Mouse (Mus musculus) ovary, postnatal 36 days (tissue): ENCODE measurements around the gene Gdap1l1.
"Not testable (repeated sequence)": the region's sequence is repeated elsewhere in the genome, so short reads cannot be mapped to it uniquely, and the experiment has no call there.

Source experiments
- DNase-seq: peaks from one replicate; pipeline ENCODE4 v3.0.0; 2022; ENCODE audit warnings: low spot score, mixed read lengths

The Gdap1l1 gene

DNA sequence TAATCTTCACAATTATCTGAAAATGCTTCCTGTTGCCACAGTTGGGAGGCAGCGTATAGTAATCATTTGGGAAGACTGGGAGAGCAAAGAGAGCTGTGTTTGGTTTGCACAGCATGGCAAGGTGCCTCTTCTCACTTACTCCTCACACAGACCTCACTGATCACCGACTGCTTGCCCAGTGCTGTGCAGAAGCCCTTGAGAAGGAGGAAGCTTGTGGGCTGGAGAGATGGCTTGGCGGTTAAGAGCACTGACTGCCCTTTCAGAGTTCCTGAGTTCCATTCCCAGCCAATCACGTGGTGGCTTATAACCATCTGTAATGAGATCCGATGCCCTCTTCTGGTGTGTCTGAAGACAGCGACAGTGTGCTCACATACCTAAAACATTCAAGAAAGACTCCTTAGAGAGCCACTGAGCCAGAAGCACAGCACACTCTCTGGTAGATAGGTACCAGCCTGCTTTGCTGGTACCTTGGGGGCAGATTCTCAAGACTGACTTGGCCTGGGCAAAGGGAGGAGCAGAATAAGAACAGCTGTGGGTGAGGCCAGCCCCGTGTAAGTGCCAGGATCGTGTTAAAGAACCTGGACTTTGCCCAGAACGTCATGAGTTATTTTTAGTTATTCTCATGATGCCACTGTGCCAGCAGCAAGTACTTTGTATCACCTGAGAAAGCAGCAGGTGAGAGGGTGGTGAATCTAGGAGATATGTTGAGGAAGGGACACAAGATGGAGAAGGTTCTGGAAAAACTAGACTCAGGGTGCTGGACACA is 15.2 kb upstream of the Gdap1l1 start:
- DNase-seq, result no peak

DNA sequence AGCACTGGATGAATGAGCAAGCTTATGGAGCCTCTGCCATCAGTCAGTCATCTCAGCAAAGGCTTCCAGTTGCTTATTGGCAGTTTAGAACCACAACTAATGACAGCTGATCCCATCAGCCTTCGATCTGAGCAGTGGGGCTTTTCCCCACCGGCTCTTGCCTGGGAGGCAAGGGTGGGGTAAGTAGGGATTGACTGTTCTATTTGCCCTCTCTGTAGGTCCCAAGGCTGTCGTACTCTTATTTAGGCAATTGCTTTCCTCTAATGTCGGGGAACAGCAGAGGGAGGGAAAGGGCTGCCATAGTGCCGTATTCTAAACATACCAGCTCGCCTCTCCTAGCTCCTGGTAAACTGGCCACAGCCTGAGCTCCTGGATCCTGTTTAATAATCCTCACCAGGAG is 13.7 kb upstream of the Gdap1l1 start, which contains the start of gene Oser1:
Gene Oser1 (minus strand): TSS at position 101 of the 400 bp plus-strand sequence.
- no peak for DNase-seq

DNA sequence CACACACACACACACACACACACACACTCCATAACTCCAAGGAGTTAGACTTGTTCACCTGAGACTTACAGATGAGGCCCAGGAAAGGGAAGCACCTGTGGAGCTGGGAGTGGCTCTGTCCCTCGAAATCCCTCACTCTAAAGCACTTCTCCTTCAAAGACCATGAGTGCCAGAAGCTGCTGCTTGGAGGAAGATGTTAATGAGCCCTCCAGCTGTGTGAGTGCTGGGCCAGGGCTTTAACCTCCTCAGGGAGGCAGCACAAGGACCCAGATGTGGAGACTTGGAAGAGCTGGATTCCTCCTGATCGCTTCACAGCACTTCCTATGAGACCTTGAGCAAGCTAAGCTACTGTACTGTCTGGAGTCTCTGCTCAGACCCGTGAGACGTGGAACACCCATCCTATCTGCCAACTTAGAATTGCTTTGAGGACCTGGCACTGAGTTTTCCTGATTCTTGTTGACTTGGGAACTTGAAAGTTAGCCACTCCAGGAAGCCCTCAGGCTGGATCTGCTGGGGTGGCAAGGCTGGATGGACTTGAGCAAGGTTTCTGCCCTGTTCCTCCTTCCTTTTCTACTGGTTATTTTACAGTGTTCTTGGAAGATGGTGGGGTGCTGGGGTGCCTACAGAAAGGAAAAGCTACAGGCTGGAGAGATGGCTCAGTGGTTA is 9.8 kb upstream of the Gdap1l1 start:
- DNase-seq, result no peak

GRCm38 (mm10) chr2:163431289-163431688 is 7.0 kb upstream of the Gdap1l1 start:
- DNase-seq, result no peak

GRCm38 (mm10) chr2:163433971-163434370 is 4.3 kb upstream of the Gdap1l1 start:
- no peak for DNase-seq

- no peak for DNase-seq
Measured at GRCm38 (mm10) chr2:163437800-163438199, 476 bp upstream of the Gdap1l1 start.

DNA sequence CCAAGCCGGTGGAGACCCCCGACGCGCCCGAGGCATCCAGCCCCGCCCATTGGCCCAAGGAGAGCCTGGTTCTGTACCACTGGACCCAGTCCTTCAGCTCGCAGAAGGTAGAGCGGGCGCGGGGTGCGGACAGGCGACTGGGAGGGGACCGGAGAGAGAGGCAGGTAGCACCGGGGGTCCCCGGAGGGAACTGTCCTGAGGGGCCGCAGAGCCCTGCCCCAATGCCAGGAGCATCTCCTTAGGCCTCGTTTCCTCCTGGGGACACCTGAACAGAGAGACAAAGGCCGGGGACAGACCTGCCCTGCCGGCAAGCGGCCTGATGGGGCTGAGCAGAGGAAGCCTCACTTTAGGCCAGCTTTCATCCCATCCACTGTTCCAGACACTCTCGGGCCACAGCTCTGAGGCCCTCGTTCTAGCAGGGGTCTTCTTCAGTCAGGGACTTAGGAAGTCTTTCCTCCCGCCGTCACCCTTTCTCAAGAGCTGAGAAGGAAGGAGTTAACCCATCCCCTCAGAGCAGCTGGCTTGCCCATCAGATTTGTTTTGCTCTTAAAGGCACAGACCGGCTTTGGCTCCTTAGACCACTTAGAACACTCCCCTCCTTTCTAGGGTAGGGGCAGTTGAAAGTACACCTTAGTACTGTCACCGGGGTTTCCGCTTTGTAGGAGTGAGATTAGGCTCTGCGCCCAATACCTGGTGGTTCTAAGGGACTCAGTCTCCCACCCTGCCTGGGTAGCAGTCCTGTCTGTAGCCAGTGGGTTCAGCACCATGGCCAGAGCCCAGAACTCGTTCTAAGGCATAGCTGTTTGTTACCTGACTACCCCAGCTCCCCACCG is 559 bp downstream of the Gdap1l1 start:
- peak; percentile 55 for DNase-seq

- DNase-seq, result no peak
Measured at GRCm38 (mm10) chr2:163439488-163439887, 1.2 kb downstream of the Gdap1l1 start.

DNA sequence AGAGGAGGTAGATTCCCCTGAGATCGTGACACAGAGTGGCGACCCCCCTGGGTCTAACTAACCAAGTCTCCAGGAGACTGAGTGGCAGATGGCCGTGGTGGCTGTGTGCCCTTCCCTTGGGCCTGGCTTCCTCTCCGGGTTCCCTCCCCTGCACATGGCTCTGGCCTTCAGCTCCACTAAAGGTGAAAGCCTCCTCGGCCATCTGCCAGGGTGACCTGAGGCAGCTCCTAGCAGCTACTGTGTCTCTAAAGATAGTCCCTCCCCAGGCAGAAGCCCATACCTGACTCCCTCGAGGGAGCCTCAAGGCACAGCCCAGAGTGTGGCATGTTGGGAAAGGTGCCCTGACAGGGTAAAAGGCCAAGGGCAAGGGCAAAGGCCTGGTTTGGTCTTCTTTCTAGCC is 5.3 kb downstream of the Gdap1l1 start:
- no peak for DNase-seq

DNA sequence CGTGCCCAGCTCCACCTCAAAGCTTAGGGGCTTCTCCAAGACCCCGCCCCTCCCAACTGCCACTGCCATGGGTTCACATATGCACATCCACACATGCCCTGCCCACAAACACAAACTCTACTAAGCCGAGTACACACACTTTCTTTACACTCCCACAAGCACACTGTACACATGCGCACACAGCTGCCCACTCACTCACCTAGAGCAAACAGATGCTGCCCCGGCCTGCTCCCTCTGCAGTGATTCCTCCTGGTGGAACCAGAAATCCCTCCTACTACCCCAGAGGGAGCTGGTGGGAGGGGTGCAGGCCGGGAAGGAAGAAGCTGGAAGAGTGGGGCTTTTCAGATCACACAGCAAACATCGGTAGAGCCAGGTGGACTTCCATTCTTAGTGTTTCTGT is 5.7 kb downstream of the Gdap1l1 start:
- no peak for DNase-seq

DNA sequence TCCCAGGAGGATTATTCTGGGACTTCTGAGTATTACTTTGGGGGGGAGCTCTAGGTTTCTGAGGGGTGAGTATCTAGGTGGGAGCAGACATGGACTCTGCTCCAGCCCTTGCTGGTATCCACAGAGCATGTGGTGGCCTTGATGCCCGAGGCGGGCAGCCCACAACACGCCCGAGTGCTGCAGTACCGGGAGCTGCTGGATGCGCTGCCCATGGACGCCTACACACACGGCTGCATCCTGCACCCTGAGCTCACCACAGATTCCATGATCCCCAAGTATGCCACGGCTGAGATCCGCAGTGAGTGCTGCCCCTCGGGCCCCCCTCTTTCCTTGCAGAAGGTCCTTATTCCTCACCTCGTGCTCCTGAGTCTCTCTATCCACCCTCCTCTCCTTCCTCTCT is 9.1 kb downstream of the Gdap1l1 start:
- no peak for DNase-seq

DNA sequence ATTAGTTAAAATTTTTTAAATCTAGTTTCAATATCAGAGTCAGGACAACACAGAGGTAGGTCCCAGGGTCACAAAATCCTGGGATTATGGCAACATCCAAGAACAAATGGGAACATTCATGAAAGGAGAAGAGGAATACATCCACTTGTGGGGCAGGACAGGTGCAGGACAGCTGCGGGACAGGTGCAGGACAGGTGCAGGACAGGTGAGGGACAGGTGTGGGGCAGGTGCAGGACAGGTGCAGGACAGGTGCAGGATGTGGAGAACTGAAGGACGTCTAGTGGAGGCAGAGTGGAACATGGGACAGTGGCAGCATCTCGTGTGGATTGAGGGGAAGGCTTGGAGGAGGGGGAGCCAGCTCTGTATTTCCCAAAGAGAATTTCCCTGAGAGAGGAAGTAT is 11.0 kb downstream of the Gdap1l1 start:
- no peak for DNase-seq

DNA sequence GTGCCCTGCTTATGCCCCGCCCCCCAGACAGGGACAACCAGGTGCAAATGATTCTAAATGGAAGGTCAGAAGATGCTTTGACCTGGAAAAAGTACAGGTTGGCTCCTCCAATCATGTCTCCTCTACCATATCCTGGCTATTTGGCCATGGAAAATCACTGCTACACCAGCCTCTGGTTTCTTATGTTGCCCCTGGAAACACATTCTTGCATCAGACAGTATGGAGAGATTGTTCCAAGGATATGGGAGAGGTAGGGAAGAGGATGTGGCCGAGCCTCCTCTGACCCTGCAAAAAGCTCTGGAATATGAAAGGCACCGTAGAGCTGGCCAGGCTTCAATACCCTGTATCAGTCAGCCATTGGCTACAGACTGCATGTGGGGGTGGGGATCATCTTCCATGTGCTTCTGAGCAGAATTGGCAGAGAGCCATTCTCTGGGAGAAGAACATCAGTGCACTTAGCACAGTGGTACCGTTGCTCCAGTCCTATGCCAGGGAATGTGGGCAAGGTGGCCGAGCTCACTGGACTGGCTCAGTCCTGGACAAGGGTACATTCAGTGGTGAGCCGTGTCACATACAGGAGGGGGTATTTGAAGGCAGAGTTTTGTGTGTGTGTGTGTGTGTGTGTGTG is 12.5 kb downstream of the Gdap1l1 start:
- DNase-seq, result no peak

DNA sequence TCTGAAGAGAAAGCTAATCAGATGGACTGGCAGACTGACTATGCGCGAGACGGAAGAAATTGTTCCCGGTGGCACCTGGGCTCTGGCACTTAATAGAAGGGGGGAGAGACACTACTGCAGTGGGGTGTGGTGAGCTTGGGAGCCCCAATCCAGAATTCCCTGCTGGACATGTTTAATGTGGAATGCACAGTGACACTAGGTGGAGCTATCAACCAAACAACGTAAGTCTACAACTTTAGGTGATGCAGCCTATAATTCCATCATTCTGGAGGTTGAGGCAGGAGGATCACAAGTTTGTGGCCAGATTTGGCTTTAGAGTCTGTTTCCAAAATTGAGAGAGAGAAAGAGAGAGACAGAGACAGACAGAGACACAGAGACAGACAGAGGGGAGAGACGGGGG is 14.5 kb downstream of the Gdap1l1 start:
- no peak for DNase-seq

GRCm38 (mm10) chr2:163453378-163453777 is 15.1 kb downstream of the Gdap1l1 start:
- no peak for DNase-seq

DNA sequence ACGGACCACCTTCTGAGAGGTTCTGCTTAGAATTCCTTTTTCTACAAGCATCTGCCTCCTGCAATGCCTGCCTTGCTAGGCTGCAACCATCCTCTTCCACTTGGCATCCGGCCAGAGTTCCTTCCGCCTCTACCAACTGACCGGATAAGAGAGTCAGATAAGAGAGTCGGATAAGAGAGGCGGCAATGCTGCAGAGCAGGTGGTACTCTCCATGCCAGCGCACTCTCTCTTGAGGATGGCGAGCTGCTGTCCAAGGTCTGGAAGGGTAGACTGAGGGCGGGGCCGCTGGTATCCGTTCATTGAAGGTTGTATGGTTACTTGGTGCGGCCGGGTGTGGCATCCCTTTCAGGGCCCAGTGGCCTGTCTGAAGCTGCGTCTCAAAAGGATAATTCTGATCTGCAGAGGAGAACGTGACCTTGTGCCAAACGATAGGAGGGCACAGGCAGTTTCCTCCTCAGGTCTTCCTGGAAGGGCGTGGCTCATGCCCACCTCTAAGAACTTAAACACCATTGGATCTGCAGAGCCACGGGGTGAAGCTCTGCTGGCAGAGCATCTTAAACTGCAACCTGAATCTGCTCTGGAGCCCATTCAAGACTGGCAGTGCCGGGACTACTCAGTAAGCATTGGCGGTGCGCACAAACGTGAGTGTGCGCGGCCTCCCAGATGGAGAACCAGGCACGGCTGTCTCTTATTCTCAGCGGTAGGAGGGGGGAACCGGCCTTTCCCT is 20.4 kb downstream of the Gdap1l1 start:
- no peak for DNase-seq

DNA sequence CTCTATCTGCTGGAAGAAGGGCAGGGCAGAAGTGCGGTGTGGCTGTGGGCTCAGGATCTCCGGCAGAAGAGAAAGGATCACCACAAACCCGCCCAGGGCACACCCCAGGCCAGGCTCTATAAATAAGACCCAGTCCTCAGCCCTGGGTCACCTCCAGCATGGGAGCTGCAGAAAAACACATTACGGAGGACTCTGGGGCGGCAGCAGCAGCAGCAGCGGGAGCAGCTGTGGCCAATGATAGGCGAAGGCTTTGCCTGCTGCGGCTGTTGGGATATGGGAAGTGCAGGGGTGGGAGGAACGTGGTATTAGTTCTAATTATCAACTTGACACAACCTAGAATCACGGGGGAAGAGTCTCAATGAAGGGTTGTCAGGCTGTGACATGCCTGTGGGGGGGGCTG is 21.1 kb downstream of the Gdap1l1 start:
- DNase-seq, result no peak

DNA sequence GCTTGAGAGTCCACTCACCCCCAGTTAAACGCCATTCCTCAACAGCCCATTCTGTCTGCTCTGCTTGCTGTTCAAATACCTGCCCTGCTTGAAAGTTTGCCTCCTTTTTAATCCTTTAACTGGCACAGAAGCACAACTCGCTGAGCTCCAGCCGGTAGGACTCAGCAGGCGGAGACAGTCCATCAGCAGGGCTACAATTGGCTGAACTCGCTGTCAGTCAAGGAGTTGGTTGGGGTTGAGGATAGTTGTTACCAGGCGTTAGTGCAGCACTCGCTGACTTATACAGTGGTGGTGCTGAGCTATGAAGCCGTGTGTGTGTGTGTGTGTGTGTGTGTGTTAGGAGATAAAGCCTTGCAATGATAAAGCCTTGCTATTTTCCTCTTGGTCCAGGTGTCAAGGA is 22.3 kb downstream of the Gdap1l1 start:
- DNase-seq, result no peak

DNA sequence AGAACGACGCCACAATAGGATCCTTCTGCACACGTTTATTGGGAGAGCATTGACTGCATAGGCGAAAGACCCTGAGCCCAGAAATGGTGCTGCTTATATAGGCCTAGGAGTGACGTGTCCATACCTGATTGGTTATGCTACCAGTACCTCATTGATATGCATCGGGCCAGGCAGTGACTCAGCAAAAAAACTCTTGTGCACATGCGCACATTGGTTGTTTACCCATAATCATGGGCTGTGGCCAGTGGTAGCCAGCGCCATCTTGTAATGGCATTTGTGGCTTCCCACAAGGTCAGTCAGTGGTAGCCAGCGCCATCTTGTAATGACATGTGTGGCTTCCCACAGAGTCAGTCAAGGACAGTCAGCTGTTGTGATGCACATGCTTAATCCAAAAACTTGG is 23.0 kb downstream of the Gdap1l1 start:
- DNase-seq, result not testable (repeated sequence)

DNA sequence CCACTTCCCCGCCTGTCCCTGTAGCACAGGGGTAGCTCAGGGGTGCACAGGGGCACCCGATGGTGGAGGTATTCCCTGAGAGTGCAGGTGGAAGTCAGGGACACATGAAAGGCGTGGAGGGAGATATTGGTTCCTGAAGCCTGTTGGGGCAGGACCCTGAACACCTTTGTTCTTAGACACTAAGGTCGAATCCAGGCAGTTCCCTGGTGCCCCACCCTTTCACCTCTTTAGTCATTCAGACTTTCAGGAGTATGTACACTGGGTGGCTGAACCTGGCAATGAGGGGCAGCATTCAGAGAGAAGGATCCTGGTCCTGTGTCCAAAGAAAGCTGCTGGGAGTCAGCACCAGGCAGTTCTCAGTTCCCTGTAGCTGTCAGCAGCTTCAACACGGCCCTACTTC is 24.1 kb downstream of the Gdap1l1 start:
- no peak for DNase-seq

DNA sequence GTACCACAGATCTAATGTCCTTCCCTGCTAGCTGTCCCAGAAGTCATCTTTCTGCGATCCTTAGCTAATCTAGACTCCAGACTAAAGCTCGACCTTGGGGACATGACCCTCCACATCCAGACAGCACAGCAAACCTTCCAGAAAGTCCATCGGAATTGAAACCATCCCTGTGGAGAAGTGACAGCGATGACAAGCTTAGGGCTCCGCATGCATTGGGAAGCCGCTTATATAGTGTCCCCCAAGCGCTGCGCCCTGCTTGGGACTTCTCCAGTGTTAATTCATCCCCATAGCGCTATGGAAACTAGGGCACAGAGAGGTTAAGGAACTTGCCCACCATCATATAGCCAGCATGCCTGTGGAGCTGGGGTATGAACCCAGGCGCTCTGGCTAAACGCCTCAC is 24.5 kb downstream of the Gdap1l1 start:
- DNase-seq, result no peak
